Mouse (Mus musculus) lung, adult 18-20 months (tissue): ENCODE results near the gene AI413582.

Experiments used
- DNase-seq, 2 experiments: peaks; one replicate each; pipeline ENCODE4 v3.0.0; 2022; ENCODE audit warnings: mixed read lengths in 2 of 2

AI413582 gene

GRCm38 (mm10) chr17:27565163-27565941 lies at the start of gene AI413582:
TSS of gene AI413582 (minus strand) at chr17:27565756.
- peak; percentile 95 to 97 for DNase-seq

- DNase-seq = no peak
Measured at GRCm38 (mm10) chr17:27613016-27613415, 47.5 kb upstream of the AI413582 start.

- DNase-seq = no peak
Measured at GRCm38 (mm10) chr17:27611994-27612393, 46.4 kb upstream of the AI413582 start.

GRCm38 (mm10) chr17:27611519-27611884 lies 45.9 kb upstream of the AI413582 start:
- no peak for DNase-seq

- no peak for DNase-seq
Measured at GRCm38 (mm10) chr17:27610679-27611518, 45.3 kb upstream of the AI413582 start.

- no peak for DNase-seq
Measured at GRCm38 (mm10) chr17:27609576-27609975, 44.0 kb upstream of the AI413582 start.

GRCm38 (mm10) chr17:27603522-27604234 lies 38.1 kb upstream of the AI413582 start:
- no peak for DNase-seq

- DNase-seq = no peak
Measured at GRCm38 (mm10) chr17:27603036-27603435, 37.5 kb upstream of the AI413582 start.

GRCm38 (mm10) chr17:27600869-27601268 lies 35.3 kb upstream of the AI413582 start:
- DNase-seq = no peak

- no peak for DNase-seq
Measured at GRCm38 (mm10) chr17:27600286-27600685, 34.7 kb upstream of the AI413582 start.

- DNase-seq = peak in 1 of 2 experiments; percentile 20
Measured at GRCm38 (mm10) chr17:27596376-27597190, 31.0 kb upstream of the AI413582 start.

GRCm38 (mm10) chr17:27595659-27596375 lies 30.3 kb upstream of the AI413582 start:
- no peak for DNase-seq

GRCm38 (mm10) chr17:27592565-27592910 lies 27.0 kb upstream of the AI413582 start:
- no peak for DNase-seq

GRCm38 (mm10) chr17:27591826-27592564 lies 26.4 kb upstream of the AI413582 start:
- DNase-seq = no peak

GRCm38 (mm10) chr17:27588231-27588630 lies 22.7 kb upstream of the AI413582 start:
- DNase-seq = no peak

GRCm38 (mm10) chr17:27587252-27587651 lies 21.7 kb upstream of the AI413582 start:
- no peak for DNase-seq

- DNase-seq = no peak
Measured at GRCm38 (mm10) chr17:27586661-27587060, 21.1 kb upstream of the AI413582 start.

GRCm38 (mm10) chr17:27583185-27583894 lies 17.8 kb upstream of the AI413582 start:
- DNase-seq = no peak

- no peak for DNase-seq
Measured at GRCm38 (mm10) chr17:27580392-27581068, 15.0 kb upstream of the AI413582 start.

- DNase-seq = no peak
Measured at GRCm38 (mm10) chr17:27579816-27580215, 14.3 kb upstream of the AI413582 start.
